Mouse (Mus musculus): Measurements from ENCODE around the gene Rspry1. TPM values are rescaled to one million over a fixed set of nuclear protein-coding genes. Genes with fewer than 3 reads are reported as not detected.

Rspry1 gene
- total and polyA plus RNA-seq, 2 experiments from 2014 or later, result 15.8 to 22.7 TPM

DNA sequence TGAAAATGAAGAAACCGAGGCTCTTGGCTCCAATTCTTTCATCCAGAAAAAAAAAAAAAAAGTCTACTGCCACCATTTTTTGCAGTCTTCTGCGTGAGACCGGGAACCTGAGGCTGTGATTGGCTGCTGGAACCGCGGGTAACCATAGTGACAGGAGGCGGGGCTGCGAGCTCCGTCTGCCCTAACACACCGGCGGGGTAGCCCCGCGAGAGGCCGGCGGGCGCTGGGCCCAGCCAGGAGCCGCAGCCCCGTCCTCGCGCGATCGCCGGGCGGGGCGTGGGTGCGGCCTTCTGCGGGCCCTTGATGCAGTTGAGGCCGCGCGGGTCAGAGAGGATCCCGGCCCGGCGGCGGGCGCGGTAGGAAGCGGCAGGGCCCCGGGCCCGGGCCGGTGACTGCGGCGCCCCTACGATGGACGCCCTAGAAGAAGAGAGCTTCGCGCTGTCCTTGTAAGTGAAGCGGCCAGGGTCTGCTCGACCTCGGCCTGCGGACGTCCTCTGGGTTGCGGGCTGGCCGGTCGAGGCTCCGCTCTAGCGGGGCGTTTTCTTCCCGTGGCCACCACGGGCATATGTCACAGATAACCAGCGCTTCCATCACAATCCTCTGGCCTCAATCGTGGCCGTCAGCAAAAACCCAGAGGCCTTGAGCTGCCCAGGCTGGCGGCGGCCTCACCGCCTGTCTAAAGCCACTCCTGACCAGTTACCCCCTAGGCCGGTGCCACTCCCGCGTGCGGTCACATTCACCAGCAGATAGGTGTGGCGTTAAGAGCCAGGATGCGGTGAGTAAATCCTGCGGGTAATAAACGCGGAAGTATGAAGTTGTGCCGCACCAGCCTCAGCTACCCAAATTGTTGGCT, 64.9 kb downstream of the Rspry1 start, which contains the start of gene Arl2bp:
TSS of gene Arl2bp (plus strand) at position 145 of the 853 bp plus-strand sequence.
- DNase-seq (ENCODE audit: low spot score), result peak; percentile 95
- ATAC-seq (ENCODE audit: insufficient read depth, low read depth), result peak; percentile 99
- WGBS, result under 1% methylated on average over 70 of the region's 74 CpGs
- H3K36me3 ChIP-seq (replicated peaks; ENCODE audit: control insufficient read depth, insufficient read depth, low read length), result peaks cover 27% of the 10 kb centered on the region
- peak within 1 kb of the TSS; percentile 91 for H3K27ac ChIP-seq (ENCODE audit: low read depth)
- H3K4me3 ChIP-seq (ENCODE audit: low read depth, low read length), result peak within 1 kb of the TSS; percentile 92
- H3K27me3 ChIP-seq (ENCODE audit: control insufficient read depth, insufficient read depth, low read length), result no peaks in the 10 kb centered on the region
- TF ChIP-seq EP300 (IDR thresholded peaks at IDR 0.05; ENCODE audit: low read depth) (no peak), CTCF (IDR thresholded peaks at IDR 0.05; ENCODE audit: low read depth) (no peak)
- H3K4me1 ChIP-seq (ENCODE audit: control insufficient read depth, insufficient read depth), result peaks cover 6% of the 10 kb centered on the region; the same call in 1 of the 2 replicates
- H3K9me3 ChIP-seq (replicated peaks; ENCODE audit: control insufficient read depth, low read length), result no peaks in the 10 kb centered on the region
- peak within 1 kb of the TSS; percentile 82 for H3K4me2 ChIP-seq (ENCODE audit: low read depth, low read length)
- H3K9ac ChIP-seq (replicated peaks; ENCODE audit: low read depth, low read length), result peak within 1 kb of the TSS; percentile 97

- H3K9ac ChIP-seq (replicated peaks; ENCODE audit: low read depth, low read length), result no peak overlapping the region
- DNase-seq (ENCODE audit: low spot score) (no peak), ATAC-seq (ENCODE audit: insufficient read depth, low read depth) (no peak)
- H3K4me1 ChIP-seq (ENCODE audit: control insufficient read depth, insufficient read depth), result no peaks in the 10 kb centered on the region
- WGBS, result 77% methylated on average over 5 of the region's 5 CpGs
- no peak overlapping the region for H3K27ac ChIP-seq (ENCODE audit: low read depth)
- H3K9me3 ChIP-seq (replicated peaks; ENCODE audit: control insufficient read depth, low read length), result no peaks in the 10 kb centered on the region
- peaks cover 53% of the 10 kb centered on the region for H3K36me3 ChIP-seq (replicated peaks; ENCODE audit: control insufficient read depth, insufficient read depth, low read length)
- H3K27me3 ChIP-seq (ENCODE audit: control insufficient read depth, insufficient read depth, low read length), result no peaks in the 10 kb centered on the region
- H3K4me2 ChIP-seq (ENCODE audit: low read depth, low read length), result no peak overlapping the region
- TF ChIP-seq EP300 (IDR thresholded peaks at IDR 0.05; ENCODE audit: low read depth), result no peak
- no peak for TF ChIP-seq CTCF (IDR thresholded peaks at IDR 0.05; ENCODE audit: low read depth)
- no peak overlapping the region for H3K4me3 ChIP-seq (ENCODE audit: low read depth, low read length)
Observed at GRCm38 (mm10) chr8:94674384-94674783, 72.6 kb downstream of the Rspry1 start.

GRCm38 (mm10) chr8:94675923-94676322, 74.2 kb downstream of the Rspry1 start:
- DNase-seq (ENCODE audit: low spot score), result no peak
- no peak for TF ChIP-seq EP300 (IDR thresholded peaks at IDR 0.05; ENCODE audit: low read depth)
- TF ChIP-seq CTCF (IDR thresholded peaks at IDR 0.05; ENCODE audit: low read depth), result no peak
- Histone ChIP-seq H3K27ac (ENCODE audit: low read depth) (no peak overlapping the region), H3K27me3 (ENCODE audit: control insufficient read depth, insufficient read depth, low read length) (no peaks in the 10 kb centered on the region), H3K4me2 (ENCODE audit: low read depth, low read length) (no peak overlapping the region), H3K36me3 (replicated peaks; ENCODE audit: control insufficient read depth, insufficient read depth, low read length) (peaks cover 40% of the 10 kb centered on the region), H3K4me1 (ENCODE audit: control insufficient read depth, insufficient read depth) (no peaks in the 10 kb centered on the region), H3K9ac (replicated peaks; ENCODE audit: low read depth, low read length) (no peak overlapping the region), H3K9me3 (replicated peaks; ENCODE audit: control insufficient read depth, low read length) (no peaks in the 10 kb centered on the region), H3K4me3 (ENCODE audit: low read depth, low read length) (no peak overlapping the region)
- 86% methylated on average over 6 of the region's 6 CpGs for WGBS
- no peak for ATAC-seq (ENCODE audit: insufficient read depth, low read depth)

DNA sequence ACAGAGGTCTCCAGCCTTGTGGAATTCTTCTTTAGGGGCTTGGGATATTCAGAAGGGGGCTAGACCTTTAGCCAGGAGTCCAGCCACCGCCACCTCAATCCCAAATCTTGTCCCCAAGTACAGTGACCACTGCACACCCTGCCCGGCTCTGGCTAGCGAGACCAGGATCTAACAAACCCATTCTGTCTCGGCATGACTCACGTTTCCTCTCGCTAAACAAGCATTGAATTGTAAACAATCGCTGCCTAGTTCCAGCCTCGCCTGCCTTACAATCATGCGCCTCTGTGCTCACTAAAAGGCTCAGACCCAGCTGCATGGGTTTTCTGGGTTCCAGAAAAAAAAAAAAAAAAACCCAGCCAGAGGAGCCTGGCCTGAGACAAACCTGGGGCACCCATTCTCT, 76.8 kb downstream of the Rspry1 start:
- Histone ChIP-seq H3K4me1 (ENCODE audit: control insufficient read depth, insufficient read depth) (no peaks in the 10 kb centered on the region), H3K9ac (replicated peaks; ENCODE audit: low read depth, low read length) (no peak overlapping the region), H3K4me2 (ENCODE audit: low read depth, low read length) (no peak overlapping the region), H3K9me3 (replicated peaks; ENCODE audit: control insufficient read depth, low read length) (no peaks in the 10 kb centered on the region), H3K27ac (ENCODE audit: low read depth) (0 out of 2 replicates have a peak overlapping the region, but pooled peaks have one; percentile 19), H3K4me3 (ENCODE audit: low read depth, low read length) (no peak overlapping the region), H3K36me3 (replicated peaks; ENCODE audit: control insufficient read depth, insufficient read depth, low read length) (peaks cover 14% of the 10 kb centered on the region), H3K27me3 (ENCODE audit: control insufficient read depth, insufficient read depth, low read length) (no peaks in the 10 kb centered on the region)
- DNase-seq (ENCODE audit: low spot score) (no peak), ATAC-seq (ENCODE audit: insufficient read depth, low read depth) (no peak)
- TF ChIP-seq CTCF (IDR thresholded peaks at IDR 0.05; ENCODE audit: low read depth) (no peak), EP300 (IDR thresholded peaks at IDR 0.05; ENCODE audit: low read depth) (no peak)
- WGBS, result 53% methylated on average over 9 of the region's 9 CpGs

- Histone ChIP-seq H3K4me2 (ENCODE audit: low read depth, low read length) (no peak overlapping the region), H3K4me1 (ENCODE audit: control insufficient read depth, insufficient read depth) (no peaks in the 10 kb centered on the region), H3K9ac (replicated peaks; ENCODE audit: low read depth, low read length) (no peak overlapping the region), H3K27ac (ENCODE audit: low read depth) (no peak overlapping the region), H3K9me3 (replicated peaks; ENCODE audit: control insufficient read depth, low read length) (no peaks in the 10 kb centered on the region), H3K36me3 (replicated peaks; ENCODE audit: control insufficient read depth, insufficient read depth, low read length) (no peaks in the 10 kb centered on the region), H3K4me3 (ENCODE audit: low read depth, low read length) (no peak overlapping the region), H3K27me3 (ENCODE audit: control insufficient read depth, insufficient read depth, low read length) (no peaks in the 10 kb centered on the region)
- DNase-seq (ENCODE audit: low spot score), result no peak
- TF ChIP-seq CTCF (IDR thresholded peaks at IDR 0.05; ENCODE audit: low read depth) (no peak), EP300 (IDR thresholded peaks at IDR 0.05; ENCODE audit: low read depth) (no peak)
- WGBS, result 79% methylated on average over 3 of the region's 3 CpGs
- ATAC-seq (ENCODE audit: insufficient read depth, low read depth), result no peak
Observed at GRCm38 (mm10) chr8:94680414-94680813, 78.7 kb downstream of the Rspry1 start.
